Mouse (Mus musculus) heart, adult 2 months (tissue): ENCODE results near the gene Jdp2.

Source experiments
- CTCF ChIP-seq: fragments of 200-600 bp; IDR thresholded peaks from 2 replicates; pipeline ENCODE4 v1.8.1; 2022; ENCODE audit warnings: antibody characterized with exemption, mild to moderate bottlenecking, moderate library complexity
- POLR2A ChIP-seq: fragments of 200-500 bp; IDR thresholded peaks from 2 replicates; pipeline ENCODE4 v1.6.1; 2011; ENCODE audit warnings: mild to moderate bottlenecking, low read depth, low read length, control low read depth; ENCODE audit not compliant: insufficient read depth

DNA sequence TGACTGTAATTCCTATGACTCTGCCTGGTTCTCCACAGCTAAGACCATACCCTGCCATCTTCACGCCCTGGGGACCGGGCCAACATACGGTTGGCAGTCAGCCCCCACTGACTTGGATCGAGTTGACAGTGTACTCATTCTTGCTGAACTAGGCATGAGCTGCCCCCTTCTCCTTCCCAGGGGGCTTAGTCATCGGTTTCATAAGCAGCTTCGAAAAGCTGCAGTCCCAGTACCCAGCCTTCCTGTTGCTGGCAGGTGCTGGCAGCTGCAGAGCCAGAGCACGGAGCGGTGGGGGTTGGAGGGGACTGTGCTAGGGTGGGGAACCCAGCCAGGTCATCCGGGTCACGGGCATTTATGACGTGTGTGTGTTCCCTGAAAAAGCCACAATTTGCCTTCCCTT lies 27.5 kb upstream of the Jdp2 start:
- no peak for TF ChIP-seq POLR2A
- TF ChIP-seq CTCF, result no peak
